Mouse (Mus musculus) heart, adult 8-10 months (tissue): ENCODE data around the gene Tipin. TPM values are rescaled to one million over a fixed set of nuclear protein-coding genes. Genes with fewer than 3 reads are reported as not detected.
"Not testable (repeated sequence)": the region's sequence is repeated elsewhere in the genome, so short reads cannot be mapped to it uniquely, and the experiment has no call there.

Experiments
- DNase-seq: peaks from one replicate; pipeline ENCODE4 v3.0.0; 2022; ENCODE audit warnings: low spot score
- total RNA-seq, 4 experiments: library from RNA; stranded (reverse); gene quantifications; 2 replicates each; pipeline ENCODE4 v1.2.4; 2022

The Tipin gene
- total RNA-seq, result 10 to 100 TPM in 3 of 4 experiments, 1 to 10 TPM in 1; 9.3 to 12.9 (median 11.0) TPM

DNA sequence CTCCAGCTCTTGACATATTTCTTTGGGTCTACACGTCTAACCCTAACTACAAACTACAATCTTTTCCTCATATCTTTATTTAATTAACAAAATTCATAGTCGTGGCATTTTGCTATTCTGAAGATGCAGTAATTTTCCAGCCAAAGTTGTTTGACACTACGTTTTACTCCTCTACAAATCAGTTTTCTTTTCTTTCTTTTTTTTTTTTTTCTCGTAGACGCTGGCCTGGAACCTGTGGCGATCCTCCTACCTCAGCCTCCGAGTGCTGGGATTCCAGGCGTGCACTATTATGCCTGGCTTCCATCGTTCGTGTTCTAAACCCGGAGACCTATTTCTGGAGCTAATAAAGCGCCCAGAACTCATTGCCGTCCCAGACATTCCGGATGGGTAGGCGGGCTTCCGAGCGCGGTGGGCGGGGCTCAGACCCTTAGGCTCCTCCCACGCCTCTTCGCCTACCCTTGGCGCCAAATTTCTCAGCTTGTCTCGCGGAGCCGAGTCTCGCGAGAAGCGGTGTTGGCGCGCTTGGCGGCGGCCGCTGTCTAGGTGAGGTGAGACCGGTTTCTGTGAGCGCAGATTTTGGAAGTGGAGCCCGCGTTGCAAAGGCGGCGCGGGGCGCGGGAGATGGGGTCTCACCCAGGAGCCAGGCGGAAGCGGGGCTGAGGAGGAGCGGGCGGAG is at the start of gene Tipin:
Tipin (plus strand) TSS at position 477 of the 676 bp plus-strand sequence.
- DNase-seq, result peak; percentile 94

DNA sequence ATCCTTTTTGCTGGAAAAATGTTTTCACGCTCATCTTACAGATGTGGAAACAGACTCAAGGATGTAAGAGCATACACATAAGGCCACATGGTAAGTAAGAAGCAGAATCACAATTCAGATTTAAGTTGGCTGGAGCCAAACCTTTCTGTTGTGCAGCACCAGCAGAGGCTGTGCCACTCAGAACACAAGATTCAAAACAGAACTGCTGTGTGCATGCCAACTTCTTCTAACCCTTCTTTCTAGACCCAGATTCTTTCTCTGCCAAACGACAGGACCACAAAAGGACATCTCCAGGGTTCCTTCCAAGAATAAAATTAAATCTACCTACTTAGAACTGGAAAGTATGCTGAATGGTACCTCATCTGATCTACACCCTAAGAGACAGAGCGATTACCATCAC is 49.7 kb upstream of the Tipin start:
- no peak for DNase-seq

DNA sequence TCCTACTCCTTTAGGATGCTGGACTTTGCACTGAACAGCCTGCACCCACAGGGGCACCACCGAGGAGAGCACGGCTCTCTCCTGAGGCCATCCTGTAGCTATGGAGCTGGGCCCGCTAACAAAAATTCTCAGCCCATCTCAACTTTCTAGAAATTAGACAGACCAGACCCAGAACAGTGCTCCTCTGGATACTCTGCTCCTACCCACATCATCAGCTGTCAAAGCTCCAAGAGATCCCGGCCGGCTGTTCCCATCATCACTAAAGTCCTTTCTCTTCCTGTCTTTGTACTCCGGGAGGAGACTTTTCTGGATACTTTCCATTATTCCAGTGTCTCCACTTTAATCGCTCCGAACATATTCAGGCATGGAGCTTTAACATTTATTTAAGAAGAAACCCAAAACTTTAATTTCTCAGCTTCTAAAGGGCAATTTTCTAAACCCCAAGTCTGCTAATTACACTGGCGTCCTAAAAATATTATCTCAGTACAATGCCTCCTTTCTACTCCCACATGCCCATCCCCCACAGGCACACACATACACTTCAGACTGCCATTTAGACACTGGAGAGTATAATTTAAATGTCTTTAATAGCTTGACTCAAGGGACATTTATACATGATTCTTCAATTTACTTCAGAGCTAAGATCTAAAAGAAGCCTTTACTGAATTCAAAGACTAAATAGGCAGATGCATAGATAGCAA is 49.0 kb upstream of the Tipin start:
- peak; percentile 50 for DNase-seq

DNA sequence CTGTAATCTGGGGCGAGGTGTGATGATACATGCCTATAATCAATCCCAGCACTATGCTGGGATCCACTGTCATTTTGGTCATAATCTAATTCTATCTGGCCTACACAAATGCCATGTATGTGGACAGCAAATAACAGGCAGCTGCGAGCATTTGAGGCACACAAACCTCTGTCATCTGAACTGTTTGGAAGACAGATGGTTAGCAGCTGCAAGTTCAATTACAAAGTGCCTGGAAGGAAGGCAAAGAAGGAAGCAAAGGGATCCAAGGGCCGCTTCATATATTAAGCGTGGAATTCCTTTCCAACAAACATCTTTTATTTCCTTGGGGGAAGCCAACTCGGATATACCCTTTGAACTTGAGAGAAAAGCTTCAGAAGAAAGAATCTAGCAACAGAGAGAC is 47.7 kb upstream of the Tipin start:
- DNase-seq, result no peak

DNA sequence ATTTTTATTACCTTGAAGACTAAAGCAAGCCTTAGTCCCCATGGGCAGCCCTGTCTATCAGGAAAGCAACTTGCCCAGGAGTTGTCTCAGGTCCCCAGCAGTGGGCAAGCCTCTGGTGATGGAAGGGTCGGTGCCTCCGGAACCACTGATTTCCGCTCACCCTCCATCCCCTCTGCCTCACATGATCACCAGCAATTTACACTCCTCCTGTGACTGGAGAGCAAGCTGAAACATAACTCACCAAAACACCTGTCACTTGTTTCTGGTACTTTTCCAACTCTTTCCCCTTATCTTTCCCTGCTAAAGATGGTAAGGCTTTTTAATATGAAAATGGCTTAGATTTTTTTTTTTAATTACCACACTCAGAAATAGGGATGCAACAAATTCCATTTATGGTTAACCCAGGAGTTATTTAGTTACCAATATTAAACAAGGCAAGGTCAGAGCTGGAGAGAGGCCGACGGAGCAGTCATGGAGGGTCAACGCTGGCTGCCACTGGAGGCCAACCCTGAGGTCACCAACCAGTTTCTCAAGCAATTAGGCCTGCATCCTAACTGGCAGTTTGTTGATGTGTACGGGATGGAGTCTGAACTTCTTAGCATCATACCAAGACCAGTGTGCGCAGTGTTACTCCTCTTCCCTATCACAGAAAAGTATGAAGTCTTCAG is 46.5 kb upstream of the Tipin start, which contains the start of gene Uchl4:
Uchl4 (plus strand) TSS at position 434 of the 668 bp plus-strand sequence.
- no peak for DNase-seq

DNA sequence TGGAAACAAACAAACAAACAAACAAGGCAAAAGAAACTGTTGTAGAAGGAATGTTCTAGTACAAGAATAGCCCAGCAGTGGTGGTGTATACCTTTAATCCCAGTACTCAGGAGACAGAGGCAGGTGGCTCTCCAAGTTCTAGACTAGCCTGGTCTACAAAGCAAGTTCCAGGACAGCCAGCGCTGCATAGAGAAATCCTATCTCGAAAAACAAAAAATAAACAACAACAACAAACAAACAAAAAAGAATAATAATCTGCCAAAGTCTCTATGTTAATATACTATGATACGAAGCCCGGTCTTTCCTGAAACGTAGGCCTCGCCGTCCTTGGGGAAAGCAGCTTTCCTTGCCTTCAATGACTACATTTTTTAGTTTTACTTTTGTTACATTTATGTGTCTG is 45.3 kb upstream of the Tipin start:
- no peak for DNase-seq

DNA sequence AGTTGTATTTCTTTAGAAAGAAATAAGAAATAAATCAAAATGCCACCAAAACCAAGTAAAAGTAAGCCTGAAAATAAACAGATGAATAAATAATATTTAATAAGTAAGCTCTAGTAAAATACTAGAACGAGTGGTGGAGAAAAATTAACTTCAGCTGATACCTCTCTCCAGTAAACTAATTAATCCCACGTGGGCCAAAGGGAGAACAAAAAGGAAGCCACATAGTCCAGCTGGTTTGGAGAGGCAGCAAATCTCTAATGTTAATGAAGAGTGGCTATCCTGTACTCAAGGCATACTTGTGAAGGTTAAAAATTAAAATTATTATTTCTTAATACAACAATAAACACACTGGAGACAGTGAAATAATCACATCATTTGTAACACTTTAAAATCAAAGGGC is 41.3 kb upstream of the Tipin start:
- DNase-seq, result no peak

DNA sequence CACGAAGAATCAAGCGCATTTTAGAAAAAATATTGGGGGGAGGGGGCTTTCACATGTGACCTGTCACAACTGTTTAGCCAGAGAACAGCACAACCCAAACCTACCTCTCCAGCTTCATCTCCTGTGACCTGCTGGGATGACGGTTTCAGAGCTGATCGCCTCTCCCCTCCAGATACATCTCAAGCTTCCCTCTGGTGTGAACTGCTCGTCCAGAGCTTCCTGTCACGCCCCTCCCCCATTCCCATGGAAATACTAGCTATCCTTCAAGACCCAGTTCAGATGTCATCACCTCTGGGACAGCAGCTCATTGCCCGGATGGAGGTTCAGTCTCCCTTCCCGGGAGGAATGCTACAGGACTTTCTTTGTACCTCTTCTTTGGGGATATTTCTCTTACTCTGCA is 40.7 kb upstream of the Tipin start:
- DNase-seq, result no peak

DNA sequence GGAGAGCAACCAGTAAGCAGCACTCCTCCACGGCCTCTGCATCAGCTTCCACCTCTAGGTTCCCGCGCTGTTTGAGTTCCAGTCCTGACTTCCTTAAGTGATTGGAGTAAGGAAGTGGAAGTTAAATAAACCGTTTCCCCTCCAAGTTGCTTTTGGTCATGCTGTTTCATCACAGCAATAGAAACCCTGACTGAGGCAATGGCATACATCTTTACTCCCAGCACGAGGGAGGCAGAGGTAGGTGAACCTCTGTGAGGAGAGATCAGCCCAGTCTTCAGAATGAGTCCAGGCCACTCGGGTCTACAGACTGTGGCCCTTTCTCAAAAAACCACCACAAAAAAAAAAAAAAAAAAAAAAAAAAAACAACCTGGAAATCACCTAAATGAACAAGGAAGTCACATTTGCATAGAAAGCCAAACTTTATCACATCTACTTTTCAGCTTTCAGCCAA is 39.0 kb upstream of the Tipin start:
- DNase-seq, result no peak

DNA sequence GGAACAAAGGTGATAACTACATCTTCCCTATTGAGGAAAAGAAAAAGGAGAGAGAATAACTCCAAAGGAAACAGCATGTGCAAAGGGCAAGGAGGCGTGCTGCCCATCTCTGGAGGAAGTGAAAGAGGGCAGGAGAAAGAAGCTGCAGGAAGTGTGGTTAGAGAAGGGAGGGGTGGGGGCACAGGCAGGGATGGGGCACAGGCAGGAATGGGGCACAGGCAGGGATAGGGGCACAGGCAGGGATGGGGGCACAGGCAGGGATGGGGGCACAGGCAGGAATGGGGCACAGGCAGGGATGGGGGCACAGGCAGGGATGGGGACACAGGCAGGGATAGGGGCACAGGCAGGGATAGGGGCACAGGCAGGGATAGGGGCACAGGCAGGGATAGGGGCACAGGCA is 32.0 kb upstream of the Tipin start:
- DNase-seq, result no peak

DNA sequence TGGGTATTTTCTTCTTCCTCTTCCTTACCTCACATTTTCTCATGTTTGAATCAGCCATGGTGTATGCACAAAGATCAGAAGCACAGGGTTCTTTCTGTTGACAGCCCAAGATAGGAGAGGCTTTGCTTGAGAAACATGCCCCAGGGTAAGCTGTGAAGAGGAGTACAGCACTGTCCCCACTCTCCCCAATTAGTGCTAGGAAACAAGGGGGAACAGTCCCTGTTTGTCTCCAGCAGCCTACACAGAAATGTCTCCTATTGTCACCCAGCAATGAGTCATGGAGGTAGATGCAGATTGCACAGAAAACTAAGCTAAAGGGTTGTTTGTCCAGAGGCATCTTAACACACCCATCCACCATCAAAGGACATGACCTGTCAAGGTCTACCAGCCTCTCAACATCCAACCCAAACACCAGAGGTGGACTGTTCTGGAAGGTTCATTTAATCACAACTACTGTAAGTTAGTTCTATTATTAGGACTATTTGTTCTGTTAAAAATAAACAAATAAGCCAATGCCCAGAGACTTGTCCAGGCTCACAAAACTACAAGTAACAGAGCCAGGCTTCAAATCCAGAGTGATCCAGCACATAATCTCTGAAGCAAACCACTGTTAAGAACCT is 31.2 kb upstream of the Tipin start:
- DNase-seq, result no peak

DNA sequence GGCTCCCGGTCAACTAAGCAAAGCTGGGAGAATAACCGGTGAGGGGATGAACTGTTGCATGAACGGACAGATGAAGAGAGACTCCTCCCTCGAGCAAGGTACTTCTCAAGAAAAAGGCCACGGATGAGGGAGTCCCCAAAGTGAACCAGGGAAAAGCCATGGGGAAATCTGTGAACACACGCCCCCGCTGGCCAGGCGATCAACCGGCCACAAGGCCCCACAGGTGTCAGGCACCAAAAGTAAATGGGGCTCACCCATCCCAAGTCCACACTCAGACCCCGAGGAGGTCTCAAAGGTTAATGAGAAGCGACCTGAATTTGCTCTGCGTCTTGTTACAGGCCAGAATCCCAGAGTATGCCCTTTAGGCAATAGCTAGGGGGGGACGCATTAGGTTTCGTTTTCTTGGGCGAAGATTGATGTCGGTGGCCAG is 28.8 kb upstream of the Tipin start:
- peak; percentile 40 for DNase-seq

DNA sequence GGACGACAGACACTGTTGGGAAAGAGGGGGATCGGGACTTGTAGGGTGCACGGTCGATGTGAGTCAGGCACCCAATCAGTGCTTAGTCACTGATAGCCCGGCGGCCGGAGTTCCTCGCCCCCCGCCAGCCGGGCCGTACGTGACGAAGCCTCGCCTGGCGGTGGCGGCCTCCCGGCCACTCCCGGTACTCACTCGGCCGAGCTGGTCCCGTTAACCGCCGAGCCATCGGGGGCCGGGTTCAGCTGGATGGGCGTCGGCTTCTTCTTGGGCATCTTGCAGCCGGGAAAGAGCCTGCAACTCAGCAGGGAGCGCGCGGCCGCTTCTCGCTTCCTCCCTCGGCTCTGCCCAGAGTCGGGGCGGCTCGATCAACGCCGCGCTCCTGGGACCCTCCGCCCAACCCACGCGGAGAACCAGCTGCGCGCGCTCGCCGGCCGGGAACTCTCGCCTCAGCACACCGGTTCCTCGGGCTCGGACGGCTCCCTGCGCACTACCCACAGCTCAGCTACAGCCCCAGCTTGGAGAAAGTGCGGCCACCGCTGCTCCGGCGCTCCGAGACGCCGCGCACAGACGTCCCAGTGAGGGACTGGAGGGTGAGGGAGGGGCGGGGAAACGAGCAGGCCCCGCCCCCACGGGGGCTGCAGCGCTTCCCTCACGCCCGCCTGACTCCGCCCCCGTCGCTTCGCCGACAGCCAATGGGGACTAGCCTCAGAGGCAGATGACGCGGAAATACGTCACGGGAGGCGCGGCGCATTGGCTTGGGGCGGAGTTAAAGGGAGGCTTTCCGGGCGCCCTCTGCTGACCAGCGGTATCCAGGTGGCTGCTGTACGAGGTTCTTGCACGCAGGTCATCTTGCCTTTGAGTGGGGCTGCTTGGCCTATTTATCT is 28.1 kb upstream of the Tipin start, which contains the start of gene Map2k1:
Map2k1 (minus strand) TSS at position 611 of the 884 bp plus-strand sequence.
- DNase-seq, result peak; percentile 99

DNA sequence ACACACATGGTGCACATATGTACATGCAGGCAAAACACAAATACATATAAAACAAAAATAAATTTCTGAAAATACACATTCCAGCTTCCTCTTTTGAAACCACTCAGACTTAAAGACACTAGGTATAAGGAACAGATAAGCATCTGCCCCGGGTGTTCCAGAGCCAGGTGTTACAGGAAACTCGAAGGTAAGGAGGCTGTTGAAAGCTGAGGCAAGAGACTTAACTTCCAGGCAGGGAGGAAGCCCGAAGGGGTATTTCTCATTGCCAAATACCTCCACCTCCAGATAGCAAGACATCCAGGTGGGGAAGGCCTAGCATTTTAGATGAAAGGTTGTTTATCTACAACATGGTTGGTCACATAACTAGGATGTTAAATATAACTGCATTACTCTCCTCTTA is 26.0 kb upstream of the Tipin start:
- no peak for DNase-seq

DNA sequence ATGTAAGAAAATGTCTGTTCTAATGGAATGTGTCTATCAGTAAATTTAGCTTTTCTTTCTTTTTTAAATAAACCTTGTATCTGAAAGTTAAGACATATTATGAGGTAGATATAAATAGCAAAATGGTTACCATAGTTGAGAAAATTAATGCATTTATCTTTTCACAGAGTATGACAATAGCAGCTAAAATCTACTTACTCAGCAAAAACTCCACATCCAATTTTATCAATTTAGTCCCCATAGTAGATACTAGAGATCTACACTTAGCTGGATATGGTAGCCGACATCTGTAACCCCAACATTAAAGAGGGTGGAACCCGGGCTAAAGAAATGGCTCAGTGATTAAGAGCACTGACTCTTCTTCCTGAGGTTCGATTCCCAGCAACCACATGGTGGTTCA is 25.2 kb upstream of the Tipin start:
- no peak for DNase-seq

DNA sequence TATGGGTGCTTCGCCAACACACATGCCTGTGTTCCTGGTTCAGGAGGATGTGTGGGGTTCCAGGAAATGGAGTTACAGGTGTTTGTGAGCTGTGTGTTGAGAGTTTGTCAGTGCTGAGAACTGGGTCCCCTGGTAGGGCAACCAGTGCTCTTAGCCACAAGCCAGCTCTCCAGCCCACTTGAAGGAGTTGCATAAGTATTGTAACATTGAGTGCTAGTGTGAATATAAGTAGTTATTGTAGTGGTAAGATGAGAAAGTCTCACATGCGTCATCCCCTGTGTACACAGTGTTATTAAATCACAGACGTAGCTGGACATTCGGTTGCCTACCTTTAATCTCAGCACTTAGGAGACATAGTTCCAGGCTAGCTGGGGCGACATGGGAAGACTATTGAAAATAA is 21.5 kb upstream of the Tipin start:
- no peak for DNase-seq

DNA sequence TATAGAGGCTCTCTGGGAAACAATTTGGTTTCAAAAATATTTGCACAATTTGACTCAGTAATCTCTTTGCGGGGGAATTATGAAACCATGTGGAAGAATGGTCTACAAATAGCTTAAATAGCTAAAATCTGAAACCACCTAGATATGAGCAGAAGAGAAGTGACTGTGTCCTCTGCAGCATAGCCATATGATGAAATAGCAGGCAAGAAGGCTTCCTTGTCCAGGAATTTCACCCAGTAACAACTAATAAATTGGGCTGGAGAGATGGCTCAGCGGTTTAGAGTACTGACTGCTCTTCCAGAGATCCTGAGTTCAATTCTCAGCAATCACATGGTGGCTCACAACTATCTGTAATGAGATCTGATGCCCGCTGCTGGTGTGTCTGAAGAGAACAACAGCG is 20.4 kb upstream of the Tipin start:
- no peak for DNase-seq

DNA sequence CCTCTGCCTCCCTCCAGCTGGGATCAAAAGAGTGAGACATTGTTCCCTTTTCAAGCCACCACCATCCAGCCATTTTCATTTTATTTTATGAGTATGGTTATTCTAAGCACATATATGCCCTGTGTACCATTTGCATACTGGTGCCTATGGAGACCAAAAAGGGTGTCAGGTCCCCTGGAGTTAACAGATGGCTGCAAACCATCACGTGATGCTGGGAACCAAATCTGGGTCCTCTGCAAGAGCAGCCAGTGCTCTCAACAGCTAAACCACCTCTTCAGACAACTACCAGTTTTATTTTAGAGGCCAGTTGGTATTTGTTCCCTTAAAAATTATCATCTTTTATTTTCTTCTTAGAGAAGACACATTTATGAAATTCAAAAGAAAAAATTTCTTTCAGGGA is 16.6 kb upstream of the Tipin start:
- DNase-seq, result no peak

DNA sequence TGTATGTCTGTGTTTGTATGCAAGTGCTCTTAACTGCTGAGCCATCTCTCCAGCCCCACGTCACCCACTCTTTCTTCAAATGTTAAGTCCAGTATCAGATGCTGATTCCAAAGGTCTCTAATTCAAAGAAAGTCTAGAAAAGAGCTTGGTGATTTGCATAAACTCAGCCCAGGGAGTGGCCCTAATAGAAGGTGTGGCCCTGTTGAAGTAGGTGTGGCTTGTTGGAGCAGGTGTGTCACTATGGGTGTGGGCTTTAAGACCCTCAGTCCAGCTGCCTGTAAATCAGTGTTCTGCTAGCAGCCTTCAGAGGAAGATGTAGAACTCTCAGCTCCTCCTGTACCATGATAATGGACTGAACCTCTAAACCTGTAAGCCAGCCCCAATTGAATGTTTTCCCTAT is 14.2 kb upstream of the Tipin start:
- DNase-seq, result no peak

DNA sequence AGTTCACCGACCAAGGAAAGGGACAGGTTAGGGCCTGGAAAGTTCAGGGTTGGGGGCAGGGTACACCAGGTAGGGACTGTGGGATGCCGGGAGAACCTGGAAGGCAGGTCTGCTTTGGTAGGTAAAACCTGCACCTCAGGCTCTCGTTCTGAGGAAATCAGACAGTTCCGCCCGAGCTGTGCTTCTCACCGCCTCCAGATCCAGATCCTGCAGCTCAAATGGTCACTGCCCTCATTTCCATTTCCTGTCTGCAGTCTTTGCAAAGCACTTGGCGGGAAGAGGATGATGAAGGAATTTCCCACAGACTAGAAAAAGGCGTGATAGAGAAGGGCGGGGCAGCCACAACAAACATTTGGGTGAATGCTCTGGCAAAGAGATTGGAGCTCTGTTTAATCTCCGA is 13.2 kb upstream of the Tipin start:
- no peak for DNase-seq

DNA sequence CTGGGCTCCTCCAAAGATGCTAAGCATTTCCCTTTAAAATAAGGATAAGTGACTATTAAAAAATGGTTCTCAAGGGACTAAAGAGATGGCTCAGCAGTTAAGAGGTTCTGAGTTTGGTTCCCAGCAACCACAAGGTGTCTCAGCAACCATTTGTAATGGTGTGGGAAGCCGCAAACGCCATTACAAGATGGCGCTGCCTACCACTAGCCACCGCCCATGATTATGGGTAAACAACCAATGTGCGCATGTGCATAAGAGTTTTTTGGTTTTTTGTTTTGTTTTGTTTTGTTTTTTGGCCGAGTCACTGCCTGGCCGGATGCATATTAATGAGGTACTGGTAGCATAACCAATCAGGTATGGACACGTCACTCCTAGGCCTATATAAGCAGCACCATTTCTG is 12.5 kb upstream of the Tipin start:
- DNase-seq, result not testable (repeated sequence)
